Mouse (Mus musculus): ENCODE results near the gene Tmem259. TPM values are rescaled to one million over a fixed set of nuclear protein-coding genes. Genes with fewer than 3 reads are reported as not detected.

Gene Tmem259
- polyA plus RNA-seq, 1 experiment = 54.6 TPM

- H3K27me3 ChIP-seq (ENCODE audit: control insufficient read depth, insufficient read depth, low read length, poor library complexity, severe bottlenecking) = no peaks in the 10 kb centered on the region
- H3K36me3 ChIP-seq (ENCODE audit: control insufficient read depth, insufficient read depth, low read length, poor library complexity, severe bottlenecking) = no peaks in the 10 kb centered on the region
- no peak overlapping the region for H3K27ac ChIP-seq (ENCODE audit: insufficient read depth, low read length)
- H3K4me1 ChIP-seq (ENCODE audit: control insufficient read depth, insufficient read depth, low read length) = peaks cover 5% of the 10 kb centered on the region
- H3K9ac ChIP-seq (ENCODE audit: low read depth, poor library complexity, severe bottlenecking) = no peak overlapping the region
- no peak overlapping the region for H3K4me3 ChIP-seq (ENCODE audit: low read depth, low read length)
- TF ChIP-seq POLR2A (IDR thresholded peaks at IDR 0.05; ENCODE audit: insufficient read depth, low read length) = no peak
- TF ChIP-seq EP300 (IDR thresholded peaks at IDR 0.05; ENCODE audit: insufficient read depth, low read depth, low read length) = no peak
- no peak for TF ChIP-seq CTCF (IDR thresholded peaks at IDR 0.05; ENCODE audit: low read depth, low read length)
- no peaks in the 10 kb centered on the region for H3K9me3 ChIP-seq (replicated peaks; ENCODE audit: control insufficient read depth, insufficient read depth, low read length, poor library complexity, severe bottlenecking)
These were observed 31.5 kb upstream of the Tmem259 start for GRCm38 (mm10) chr10:80015583-80015982.

GRCm38 (mm10) chr10:80014484-80015290 is 30.6 kb upstream of the Tmem259 start:
- TF ChIP-seq CTCF (IDR thresholded peaks at IDR 0.05; ENCODE audit: low read depth, low read length) (no peak), EP300 (IDR thresholded peaks at IDR 0.05; ENCODE audit: insufficient read depth, low read depth, low read length) (no peak), POLR2A (IDR thresholded peaks at IDR 0.05; ENCODE audit: insufficient read depth, low read length) (no peak)

GRCm38 (mm10) chr10:80013609-80014008 is 29.5 kb upstream of the Tmem259 start:
- Histone ChIP-seq H3K9ac (ENCODE audit: low read depth, poor library complexity, severe bottlenecking) (peak overlapping the region; percentile 6; the same call in 1 of the 2 replicates), H3K4me3 (ENCODE audit: low read depth, low read length) (peak overlapping the region; percentile 29), H3K36me3 (ENCODE audit: control insufficient read depth, insufficient read depth, low read length, poor library complexity, severe bottlenecking) (no peaks in the 10 kb centered on the region), H3K27me3 (ENCODE audit: control insufficient read depth, insufficient read depth, low read length, poor library complexity, severe bottlenecking) (no peaks in the 10 kb centered on the region), H3K9me3 (replicated peaks; ENCODE audit: control insufficient read depth, insufficient read depth, low read length, poor library complexity, severe bottlenecking) (no peaks in the 10 kb centered on the region; the same call in 1 of the 2 replicates), H3K27ac (ENCODE audit: insufficient read depth, low read length) (no peak overlapping the region), H3K4me1 (ENCODE audit: control insufficient read depth, insufficient read depth, low read length) (peaks cover 5% of the 10 kb centered on the region)
- TF ChIP-seq POLR2A (IDR thresholded peaks at IDR 0.05; ENCODE audit: insufficient read depth, low read length) = no peak
- TF ChIP-seq CTCF (IDR thresholded peaks at IDR 0.05; ENCODE audit: low read depth, low read length) = no peak
- no peak for TF ChIP-seq EP300 (IDR thresholded peaks at IDR 0.05; ENCODE audit: insufficient read depth, low read depth, low read length)

More at GRCm38 (mm10) chr10:80014484-80015290, 30.6 kb upstream of the Tmem259 start:
- peak overlapping the region; percentile 29 for H3K4me3 ChIP-seq (ENCODE audit: low read depth, low read length)
- H3K4me1 ChIP-seq (ENCODE audit: control insufficient read depth, insufficient read depth, low read length) = peaks cover 5% of the 10 kb centered on the region
- H3K36me3 ChIP-seq (ENCODE audit: control insufficient read depth, insufficient read depth, low read length, poor library complexity, severe bottlenecking) = no peaks in the 10 kb centered on the region
- H3K27me3 ChIP-seq (ENCODE audit: control insufficient read depth, insufficient read depth, low read length, poor library complexity, severe bottlenecking) = no peaks in the 10 kb centered on the region
- no peak overlapping the region for H3K9ac ChIP-seq (ENCODE audit: low read depth, poor library complexity, severe bottlenecking)
- no peak overlapping the region for H3K27ac ChIP-seq (ENCODE audit: insufficient read depth, low read length)
- no peaks in the 10 kb centered on the region; the same call in 1 of the 2 replicates for H3K9me3 ChIP-seq (replicated peaks; ENCODE audit: control insufficient read depth, insufficient read depth, low read length, poor library complexity, severe bottlenecking)

GRCm38 (mm10) chr10:80011740-80012139 is 27.6 kb upstream of the Tmem259 start:
- Histone ChIP-seq H3K4me1 (ENCODE audit: control insufficient read depth, insufficient read depth, low read length) (peaks cover 4% of the 10 kb centered on the region), H3K36me3 (ENCODE audit: control insufficient read depth, insufficient read depth, low read length, poor library complexity, severe bottlenecking) (no peaks in the 10 kb centered on the region), H3K27ac (ENCODE audit: insufficient read depth, low read length) (no peak overlapping the region), H3K9me3 (replicated peaks; ENCODE audit: control insufficient read depth, insufficient read depth, low read length, poor library complexity, severe bottlenecking) (no peaks in the 10 kb centered on the region; the same call in 1 of the 2 replicates), H3K9ac (ENCODE audit: low read depth, poor library complexity, severe bottlenecking) (no peak overlapping the region), H3K4me3 (ENCODE audit: low read depth, low read length) (no peak overlapping the region), H3K27me3 (ENCODE audit: control insufficient read depth, insufficient read depth, low read length, poor library complexity, severe bottlenecking) (no peaks in the 10 kb centered on the region)
- TF ChIP-seq CTCF (IDR thresholded peaks at IDR 0.05; ENCODE audit: low read depth, low read length) = no peak
- TF ChIP-seq EP300 (IDR thresholded peaks at IDR 0.05; ENCODE audit: insufficient read depth, low read depth, low read length) = no peak
- no peak for TF ChIP-seq POLR2A (IDR thresholded peaks at IDR 0.05; ENCODE audit: insufficient read depth, low read length)

DNA sequence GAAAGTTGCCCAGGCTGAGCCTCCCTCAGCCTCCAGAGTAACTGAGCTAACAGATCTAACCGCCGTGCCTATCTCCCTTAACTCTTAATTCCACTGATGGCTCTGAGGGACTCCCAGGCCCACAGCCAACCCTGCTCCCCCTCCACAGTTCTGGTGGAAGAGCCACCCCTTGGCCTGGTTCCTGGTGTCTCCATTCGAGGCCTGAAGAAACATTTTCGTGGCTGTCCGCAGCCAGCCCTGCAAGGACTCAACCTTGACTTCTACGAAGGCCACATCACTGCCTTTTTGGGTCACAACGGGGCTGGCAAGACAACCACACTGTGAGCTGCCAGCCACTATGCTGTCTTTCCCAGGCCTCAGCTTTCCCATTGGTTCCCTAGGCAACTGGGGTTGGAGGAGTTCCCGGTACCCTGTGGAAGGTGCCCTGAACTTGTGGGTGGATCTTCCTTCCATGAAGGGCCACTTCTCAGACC is 20.1 kb upstream of the Tmem259 start:
- no peak for TF ChIP-seq EP300 (IDR thresholded peaks at IDR 0.05; ENCODE audit: insufficient read depth, low read depth, low read length)
- no peak for TF ChIP-seq CTCF (IDR thresholded peaks at IDR 0.05; ENCODE audit: low read depth, low read length)
- TF ChIP-seq POLR2A (IDR thresholded peaks at IDR 0.05; ENCODE audit: insufficient read depth, low read length) = no peak
- Histone ChIP-seq H3K27ac (ENCODE audit: insufficient read depth, low read length) (no peak overlapping the region), H3K9me3 (replicated peaks; ENCODE audit: control insufficient read depth, insufficient read depth, low read length, poor library complexity, severe bottlenecking) (no peaks in the 10 kb centered on the region), H3K4me3 (ENCODE audit: low read depth, low read length) (no peak overlapping the region), H3K4me1 (ENCODE audit: control insufficient read depth, insufficient read depth, low read length) (peaks cover 16% of the 10 kb centered on the region), H3K36me3 (ENCODE audit: control insufficient read depth, insufficient read depth, low read length, poor library complexity, severe bottlenecking) (no peaks in the 10 kb centered on the region), H3K9ac (ENCODE audit: low read depth, poor library complexity, severe bottlenecking) (no peak overlapping the region), H3K27me3 (ENCODE audit: control insufficient read depth, insufficient read depth, low read length, poor library complexity, severe bottlenecking) (no peaks in the 10 kb centered on the region)
